Mouse (Mus musculus) MEL (cell line): ENCODE results near the gene Tor4a. TPM values are rescaled to one million over a fixed set of nuclear protein-coding genes. Genes with fewer than 3 reads are reported as not detected.
A peak's percentile ranks its signal among the peaks of the same experiment; 100 is the strongest.

Source experiments
- DNase-seq: peaks from one replicate; pipeline ENCODE4 v3.0.0; 2011; ENCODE audit warnings: low read depth, low spot score
- H3K27ac ChIP-seq: 2 replicates; pipeline ENCODE4 v1.5.1; 2012; ENCODE audit warnings: low read depth, mild to moderate bottlenecking, control low read depth, low read length, moderate library complexity; ENCODE audit not compliant: control insufficient read depth
- H3K27me3 ChIP-seq, 2 experiments: fragments of 150-350 bp in 1 of 2; sonication (generic) in 1 of 2; 2 replicates each; pipeline ENCODE4 v1.6.1; 2012; ENCODE audit warnings: low read length in 2 of 2, mild to moderate bottlenecking in 2 of 2, improper control_type of control experiment in 1 of 2, moderate library complexity in 1 of 2; ENCODE audit not compliant: insufficient read depth in 2 of 2, control insufficient read depth in 1 of 2
- H3K36me3 ChIP-seq, 2 experiments: 2 replicates each; pipeline ENCODE4 v1.6.1; 2012 to 2014; ENCODE audit warnings: low read length in 2 of 2, improper control_type of control experiment in 1 of 2, inconsistent platforms in 1 of 2, mild to moderate bottlenecking in 1 of 2; ENCODE audit not compliant: insufficient read depth in 2 of 2, control insufficient read depth in 1 of 2
- H3K4me1 ChIP-seq, 2 experiments: fragments of 150-350 bp in 1 of 2; sonication (generic) in 1 of 2; 2 replicates each; pipeline ENCODE4 v1.6.1; 2012; ENCODE audit warnings: low read length in 2 of 2, improper control_type of control experiment in 1 of 2, mild to moderate bottlenecking in 1 of 2; ENCODE audit not compliant: insufficient read depth in 2 of 2, control insufficient read depth in 1 of 2
- H3K4me3 ChIP-seq, 2 experiments: fragments of 150-350 bp in 1 of 2; sonication (generic) in 1 of 2; 2 replicates each; pipeline ENCODE4 v1.5.1; 2012; ENCODE audit warnings: low read depth in 2 of 2, low read length in 2 of 2, mild to moderate bottlenecking in 2 of 2, moderate library complexity in 2 of 2, control low read depth in 1 of 2, improper control_type of control experiment in 1 of 2; ENCODE audit not compliant: control insufficient read depth in 1 of 2, insufficient read depth in 1 of 2
- H3K79me2 ChIP-seq: 2 replicates; pipeline ENCODE4 v1.6.1; 2012; ENCODE audit warnings: mild to moderate bottlenecking, low read length, moderate library complexity; ENCODE audit not compliant: control insufficient read depth, poor library complexity, insufficient read depth
- H3K9ac ChIP-seq: 2 replicates; pipeline ENCODE4 v1.6.1; 2012; ENCODE audit warnings: low read depth, mild to moderate bottlenecking, control low read depth, low read length, moderate library complexity; ENCODE audit not compliant: control insufficient read depth, poor library complexity, severe bottlenecking
- H3K9me3 ChIP-seq: fragments of 150-350 bp; sonication (generic); replicated peaks from 2 replicates; pipeline ENCODE4 v1.6.1; 2012; ENCODE audit warnings: mild to moderate bottlenecking, low read length, improper control_type of control experiment, moderate library complexity; ENCODE audit not compliant: insufficient read depth
- BHLHE40 ChIP-seq: IDR thresholded peaks from 2 replicates; pipeline ENCODE4 v1.6.1; 2012; ENCODE audit warnings: low read depth, mild to moderate bottlenecking, inconsistent platforms, low read length, improper control_type of control experiment, borderline replicate concordance
- CHD2 ChIP-seq: IDR thresholded peaks from 2 replicates; pipeline ENCODE4 v1.6.1; 2011; ENCODE audit warnings: low read length, improper control_type of control experiment
- CTCF ChIP-seq, 3 experiments: IDR thresholded peaks in 2 of 3; conservative IDR thresholded peaks in 1 of 3; 2 replicates each; pipeline ENCODE4 v1.5.1; 2011 to 2012; ENCODE audit warnings: low read length in 3 of 3, low read depth in 2 of 3, mild to moderate bottlenecking in 2 of 3, improper control_type of control experiment in 1 of 3, inconsistent platforms in 1 of 3, mixed read lengths in 1 of 3, moderate library complexity in 1 of 3; ENCODE audit not compliant: control insufficient read depth in 1 of 3, insufficient read depth in 1 of 3, poor library complexity in 1 of 3, severe bottlenecking in 1 of 3
- ELF1 ChIP-seq: IDR thresholded peaks from 2 replicates; pipeline ENCODE4 v1.6.1; 2014; ENCODE audit warnings: low read depth, mild to moderate bottlenecking, inconsistent platforms, low read length, improper control_type of control experiment, moderate library complexity
- EP300 ChIP-seq, 2 experiments: IDR thresholded peaks; 2 replicates each; pipeline ENCODE4 v1.6.1; 2011; ENCODE audit warnings: improper control_type of control experiment in 2 of 2, low read length in 2 of 2, low read depth in 1 of 2, mild to moderate bottlenecking in 1 of 2
- ETS1 ChIP-seq: IDR thresholded peaks from 2 replicates; pipeline ENCODE4 v1.6.1; 2012; ENCODE audit warnings: low read depth, mild to moderate bottlenecking, inconsistent platforms, low read length, improper control_type of control experiment, moderate library complexity
- GABPA ChIP-seq: IDR thresholded peaks from 2 replicates; pipeline ENCODE4 v1.6.1; 2012; ENCODE audit warnings: low read depth, mild to moderate bottlenecking, inconsistent platforms, low read length, improper control_type of control experiment, moderate library complexity
- GATA1 ChIP-seq: IDR thresholded peaks from 2 replicates; pipeline ENCODE4 v1.6.1; 2011; ENCODE audit warnings: low read depth, low read length, improper control_type of control experiment
- JUND ChIP-seq: IDR thresholded peaks from 2 replicates; pipeline ENCODE4 v1.6.1; 2011; ENCODE audit warnings: low read depth, mild to moderate bottlenecking, improper control_type of control experiment, low read length
- MAX ChIP-seq: IDR thresholded peaks from 2 replicates; pipeline ENCODE4 v1.6.1; 2011; ENCODE audit warnings: low read length, improper control_type of control experiment
- MAZ ChIP-seq: IDR thresholded peaks from 2 replicates; pipeline ENCODE4 v1.6.1; 2012; ENCODE audit warnings: low read depth, mild to moderate bottlenecking, inconsistent platforms, low read length, improper control_type of control experiment
- MEF2A ChIP-seq: IDR thresholded peaks from 2 replicates; pipeline ENCODE4 v1.6.1; 2014; ENCODE audit warnings: low read depth, mild to moderate bottlenecking, inconsistent platforms, low read length, improper control_type of control experiment; ENCODE audit not compliant: poor library complexity, insufficient replicate concordance, severe bottlenecking; ENCODE audit errors: extremely low read depth
- MXI1 ChIP-seq: IDR thresholded peaks from 2 replicates; pipeline ENCODE4 v1.6.1; 2011; ENCODE audit warnings: mild to moderate bottlenecking, low read depth, low read length, improper control_type of control experiment
- MYB ChIP-seq: IDR thresholded peaks from 2 replicates; pipeline ENCODE4 v1.6.1; 2011; ENCODE audit warnings: mild to moderate bottlenecking, low read depth, low read length, improper control_type of control experiment
- MYC ChIP-seq: IDR thresholded peaks from 2 replicates; pipeline ENCODE4 v1.6.1; 2011; ENCODE audit warnings: low read depth, mild to moderate bottlenecking, low read length, improper control_type of control experiment, moderate library complexity
- NRF1 ChIP-seq: IDR thresholded peaks from 2 replicates; pipeline ENCODE4 v1.6.1; 2014; ENCODE audit warnings: low read depth, mild to moderate bottlenecking, inconsistent platforms, low read length, improper control_type of control experiment, moderate library complexity; ENCODE audit not compliant: poor library complexity, insufficient read depth, severe bottlenecking
- POLR2AphosphoS2 ChIP-seq: IDR thresholded peaks from 2 replicates; pipeline ENCODE4 v1.6.1; 2011; ENCODE audit warnings: low read length, improper control_type of control experiment
- RAD21 ChIP-seq: IDR thresholded peaks from 2 replicates; pipeline ENCODE4 v1.6.1; 2011; ENCODE audit warnings: mild to moderate bottlenecking, low read depth, low read length, improper control_type of control experiment
- RCOR1 ChIP-seq: IDR thresholded peaks from 2 replicates; pipeline ENCODE4 v1.6.1; 2012; ENCODE audit warnings: low read depth, mild to moderate bottlenecking, inconsistent platforms, low read length, improper control_type of control experiment
- SIN3A ChIP-seq: IDR thresholded peaks from 2 replicates; pipeline ENCODE4 v1.6.1; 2012; ENCODE audit warnings: low read length, improper control_type of control experiment, inconsistent platforms
- TAL1 ChIP-seq: IDR thresholded peaks from 2 replicates; pipeline ENCODE4 v1.6.1; 2012; ENCODE audit warnings: mild to moderate bottlenecking, inconsistent platforms, low read length, moderate library complexity, mixed read lengths
- TBP ChIP-seq: IDR thresholded peaks from 2 replicates; pipeline ENCODE4 v1.8.0; 2011; ENCODE audit warnings: low read depth, low read length, improper control_type of control experiment
- TCF12 ChIP-seq: IDR thresholded peaks from 2 replicates; pipeline ENCODE4 v1.6.1; 2014; ENCODE audit warnings: low read depth, mild to moderate bottlenecking, inconsistent platforms, low read length, improper control_type of control experiment, moderate library complexity
- USF1 ChIP-seq: IDR thresholded peaks from 2 replicates; pipeline ENCODE4 v1.6.1; 2014; ENCODE audit warnings: low read depth, mild to moderate bottlenecking, inconsistent platforms, low read length, improper control_type of control experiment, moderate library complexity
- ZC3H11A ChIP-seq: IDR thresholded peaks from 2 replicates; pipeline ENCODE4 v1.6.1; 2012; ENCODE audit warnings: low read depth, mild to moderate bottlenecking, inconsistent platforms, low read length, improper control_type of control experiment
- ZKSCAN1 ChIP-seq: IDR thresholded peaks from 2 replicates; pipeline ENCODE4 v1.6.1; 2012; ENCODE audit warnings: low read depth, mild to moderate bottlenecking, inconsistent platforms, low read length, improper control_type of control experiment, moderate library complexity
- polyA plus RNA-seq, 2 experiments: library from polyadenylated mRNA; stranded (reverse) in 1 of 2; unstranded in 1 of 2; fragments of >175 nt in 1 of 2; fragments of >200 nt in 1 of 2; gene quantifications; 2 replicates each; pipeline versions ENCODE4 v1.2.1 to v1.2.4; 2012; ENCODE audit warnings: low replicate concordance in 2 of 2, low read depth in 1 of 2; ENCODE audit not compliant: insufficient read length in 2 of 2, insufficient read depth in 1 of 2, missing spikeins in 1 of 2
- total RNA-seq: library from RNA; depleted of rRNA; stranded (reverse); fragments of 300-350 nt; gene quantifications from 2 replicates; pipeline ENCODE4 v1.2.3, GENCODE M21; 2012

Tor4a gene
- total and polyA plus RNA-seq, 3 experiments: 9.1 to 13.7 TPM; not detected in 1

- peaks cover 9 to 34% of the 10 kb centered on the region in 2 experiments for H3K4me1 ChIP-seq
Measured at GRCm38 (mm10) chr2:25170326-25171100, 26.2 kb downstream of the Tor4a start.

GRCm38 (mm10) chr2:25169778-25170177 is 26.9 kb downstream of the Tor4a start:
- no peak overlapping the region for H3K27ac ChIP-seq
- H3K9me3 ChIP-seq: no peaks in the 10 kb centered on the region
- DNase-seq: no peak
- peaks cover 0 to 13% of the 10 kb centered on the region in 2 experiments; a peak in 2 of 4 replicates for H3K36me3 ChIP-seq
- H3K4me3 ChIP-seq: no peak overlapping the region
- TF ChIP-seq CHD2 (0 out of 2 replicates have a peak, but pooled peaks have one; percentile 10), TAL1 (no peak)
- peaks cover 6 to 27% of the 10 kb centered on the region in 2 experiments for H3K4me1 ChIP-seq
- no peaks in the 10 kb centered on the region for H3K27me3 ChIP-seq
- no peaks in the 10 kb centered on the region; the same call in 1 of the 2 replicates for H3K79me2 ChIP-seq
- H3K9ac ChIP-seq: no peak overlapping the region

More at GRCm38 (mm10) chr2:25170326-25171100, 26.2 kb downstream of the Tor4a start:
- H3K27ac ChIP-seq: no peak overlapping the region
- peak; percentile 65 for DNase-seq
- no peak for TF ChIP-seq BHLHE40
- TF ChIP-seq MYC: no peak
- no peak for TF ChIP-seq SIN3A
- peak; percentile 66 for TF ChIP-seq EP300 (IDR thresholded peaks at IDR 0.05; ENCODE audit: low read depth in 1 of 2, low read length in 2 of 2)
- TF ChIP-seq MAZ: no peak
- TF ChIP-seq JUND: no peak
- TF ChIP-seq RCOR1: peak; percentile 64
- no peak for TF ChIP-seq GATA1
- no peak for TF ChIP-seq MXI1
- TF ChIP-seq NRF1: no peak
- TF ChIP-seq MEF2A: no peak
- no peak for TF ChIP-seq TBP
- no peak for TF ChIP-seq MAX
- TF ChIP-seq MYB: no peak
- TF ChIP-seq RAD21: no peak
- TF ChIP-seq TAL1: peak; percentile 42
- TF ChIP-seq TCF12: 0 out of 2 replicates have a peak, but pooled peaks have one; percentile 34
- no peak for TF ChIP-seq USF1
- peak; percentile 35; the same call in 1 of the 2 replicates for TF ChIP-seq ETS1
- no peak for TF ChIP-seq CTCF (IDR thresholded peaks at IDR 0.05 in 2 of 3, conservative IDR thresholded peaks at IDR 0.05 in 1 of 3; ENCODE audit: control insufficient read depth in 1 of 3, insufficient read depth in 1 of 3, low read depth in 2 of 3, low read length in 3 of 3, poor library complexity in 1 of 3, severe bottlenecking in 1 of 3)
- no peak for TF ChIP-seq ELF1
- TF ChIP-seq ZC3H11A: no peak
- TF ChIP-seq ZKSCAN1: no peak
- no peak for TF ChIP-seq GABPA
- no peak for TF ChIP-seq POLR2AphosphoS2
- H3K27me3 ChIP-seq: no peaks in the 10 kb centered on the region
- no peaks in the 10 kb centered on the region; the same call in 1 of the 2 replicates for H3K79me2 ChIP-seq
- no peak overlapping the region for H3K4me3 ChIP-seq
- H3K9ac ChIP-seq: no peak overlapping the region
- H3K9me3 ChIP-seq: no peaks in the 10 kb centered on the region
- H3K36me3 ChIP-seq: peaks cover 0 to 21% of the 10 kb centered on the region in 2 experiments; a peak in 2 of 4 replicates
